Mouse (Mus musculus) c-Kit-negative CD71-positive TER-119-positive erythroid progenitor cells, embryonic 14.5 days (primary cell): ENCODE results near the gene Tagln3.

Experiments used
- DNase-seq: peaks from one replicate; pipeline ENCODE4 v3.0.0-alpha.2; 2013; ENCODE audit warnings: low read depth, low spot score

Gene Tagln3

GRCm38 (mm10) chr16:45720022-45720630 is 4.3 kb downstream of the Tagln3 start:
- no peak for DNase-seq

GRCm38 (mm10) chr16:45718296-45718695 is 6.1 kb downstream of the Tagln3 start:
- no peak for DNase-seq

DNA sequence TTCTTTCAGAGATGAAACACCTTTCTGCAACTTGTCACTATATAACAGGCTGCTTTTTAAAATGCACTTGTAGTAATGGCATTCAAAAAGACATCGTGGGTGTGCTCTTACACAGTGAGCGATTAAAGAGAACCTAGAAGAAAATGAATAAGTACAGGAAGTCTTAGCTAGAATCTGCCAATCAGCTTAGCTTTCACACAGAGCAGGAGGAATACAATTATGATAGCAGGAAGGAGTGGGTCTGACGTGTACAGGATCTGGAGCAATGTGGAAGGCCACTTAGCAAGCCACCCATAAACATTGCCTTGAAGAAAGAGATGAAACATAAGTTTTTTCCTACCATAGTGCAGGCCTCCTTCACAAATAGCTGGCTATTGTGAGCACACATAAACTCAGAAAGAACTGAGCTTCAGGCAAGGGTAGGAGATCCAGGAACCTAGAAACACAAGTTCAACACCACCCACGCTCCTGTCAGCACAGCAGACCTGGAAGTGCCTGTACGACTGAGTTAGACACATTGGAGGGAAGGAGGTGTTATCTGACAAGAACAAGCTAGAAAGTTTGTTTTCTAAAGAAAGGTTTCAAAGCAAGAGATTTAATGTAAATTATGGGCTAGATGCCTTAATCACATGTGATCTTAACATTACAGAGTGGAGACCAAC is 9.8 kb downstream of the Tagln3 start:
- DNase-seq: no peak

- no peak for DNase-seq
Observed at GRCm38 (mm10) chr16:45713878-45714277, 10.5 kb downstream of the Tagln3 start.

GRCm38 (mm10) chr16:45713261-45713660 is 11.1 kb downstream of the Tagln3 start:
- no peak for DNase-seq

DNA sequence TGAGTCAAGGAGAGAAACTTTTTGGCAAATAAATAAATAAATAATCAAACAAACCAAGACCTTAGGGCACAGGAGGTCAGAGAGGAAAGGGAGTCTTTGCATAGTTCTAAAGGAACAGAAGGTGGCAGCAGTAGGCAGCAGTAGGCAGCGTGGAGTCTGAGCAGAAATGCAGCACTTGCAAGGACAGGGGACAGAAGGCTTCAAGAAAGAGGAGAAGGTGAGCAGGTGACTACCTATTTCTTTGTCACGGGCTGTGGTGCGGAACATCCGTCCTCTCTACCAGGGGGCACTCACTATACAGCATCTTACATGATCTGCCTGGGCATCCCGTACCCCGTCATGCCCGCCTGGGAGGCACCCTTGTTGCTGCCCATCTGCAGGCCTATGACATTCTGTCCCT is 13.1 kb downstream of the Tagln3 start:
- no peak for DNase-seq

DNA sequence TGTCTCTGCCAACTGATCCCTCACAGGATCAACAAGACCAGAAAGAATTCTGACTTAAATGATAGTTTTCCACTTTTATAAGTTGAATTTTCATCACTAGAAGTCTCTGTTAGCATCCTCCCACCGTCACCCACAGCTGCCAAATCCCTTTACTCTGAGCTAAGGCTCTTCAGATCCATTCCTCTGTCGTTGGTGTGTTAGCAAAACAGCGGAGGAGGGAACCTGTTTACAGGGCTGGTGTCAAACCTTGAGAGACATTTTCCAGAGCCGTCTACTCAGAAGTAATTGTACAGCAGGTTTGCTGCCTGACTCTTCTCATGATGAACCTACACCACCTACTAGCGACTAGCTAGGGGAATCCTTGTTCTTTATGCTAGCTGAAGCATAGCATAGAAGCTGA is 25.1 kb downstream of the Tagln3 start:
- no peak for DNase-seq

DNA sequence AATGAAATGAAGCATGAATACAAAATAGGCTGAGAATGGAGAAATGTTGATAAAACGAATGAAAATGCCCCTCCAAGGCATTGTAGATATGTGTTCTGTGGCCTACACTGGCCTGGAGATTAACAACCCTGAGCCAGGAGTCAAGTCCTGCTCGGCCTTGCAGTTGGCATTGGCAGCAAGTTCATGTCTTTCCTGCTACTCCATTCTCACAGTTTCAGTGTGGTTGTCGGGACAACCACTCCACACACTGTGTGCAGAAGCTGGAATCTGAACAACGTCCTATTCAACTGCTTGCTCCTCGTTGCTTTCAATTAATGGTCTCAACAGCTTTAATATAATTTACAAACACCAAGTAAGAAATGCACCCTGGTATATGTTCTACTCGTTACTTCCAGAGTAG is 26.4 kb downstream of the Tagln3 start:
- DNase-seq: no peak

DNA sequence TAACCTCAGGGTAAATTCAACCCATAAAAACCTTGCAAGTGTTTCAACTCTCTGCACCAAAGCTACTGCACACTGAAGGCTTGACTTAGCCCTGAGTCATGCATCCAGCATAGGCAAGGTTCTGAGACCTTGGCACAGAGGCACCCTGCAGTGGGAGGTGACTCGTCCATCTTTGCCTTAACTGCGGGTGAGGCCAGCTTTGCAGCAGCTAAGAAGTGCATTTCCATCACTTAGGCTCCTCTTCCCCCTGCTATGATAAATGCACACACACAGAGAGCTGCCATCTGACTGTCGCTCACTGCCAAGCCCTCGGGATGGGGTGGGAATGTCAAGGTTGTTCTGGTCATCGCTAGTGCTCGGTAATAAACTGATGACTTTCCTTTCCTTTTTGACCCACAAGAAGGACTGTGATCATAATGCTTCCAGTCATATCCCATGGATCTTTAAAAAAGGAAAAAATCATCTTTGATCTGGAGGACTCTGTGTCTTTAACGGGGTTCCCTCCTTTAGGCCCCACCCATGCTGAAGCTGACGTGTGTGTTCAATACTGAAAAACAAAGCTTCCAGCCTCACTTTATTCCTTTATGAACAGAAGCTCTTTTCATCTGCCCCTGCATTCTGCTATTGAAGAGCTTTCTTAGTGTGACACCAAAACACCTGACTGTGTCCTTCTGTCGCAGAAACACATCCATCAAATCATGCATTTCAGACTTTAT is 28.8 kb downstream of the Tagln3 start:
- no peak for DNase-seq

GRCm38 (mm10) chr16:45693558-45693957 is 30.9 kb downstream of the Tagln3 start, which contains the start of gene Tmprss7:
Gene Tmprss7, minus strand, starts transcription at chr16:45693658.
- no peak for DNase-seq

DNA sequence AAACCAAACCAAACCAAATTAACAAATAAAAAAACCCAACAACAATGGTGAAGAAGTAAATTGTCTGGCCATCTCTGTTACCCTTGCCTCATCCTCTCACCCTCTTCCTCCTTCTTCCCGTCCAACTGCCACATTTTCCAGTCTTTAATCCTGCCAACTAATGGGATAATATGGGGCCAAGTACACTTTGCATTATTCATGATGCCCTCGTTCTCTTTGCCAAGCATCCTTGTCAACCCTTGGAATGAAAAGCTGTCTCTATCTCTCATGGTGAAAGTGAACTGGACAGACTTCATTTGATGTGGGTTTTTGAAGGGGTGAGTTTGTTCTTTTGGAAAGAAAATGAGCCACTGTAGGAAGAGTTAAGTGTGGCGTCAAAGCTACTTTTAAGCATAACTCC is 31.6 kb downstream of the Tagln3 start:
- DNase-seq: no peak

DNA sequence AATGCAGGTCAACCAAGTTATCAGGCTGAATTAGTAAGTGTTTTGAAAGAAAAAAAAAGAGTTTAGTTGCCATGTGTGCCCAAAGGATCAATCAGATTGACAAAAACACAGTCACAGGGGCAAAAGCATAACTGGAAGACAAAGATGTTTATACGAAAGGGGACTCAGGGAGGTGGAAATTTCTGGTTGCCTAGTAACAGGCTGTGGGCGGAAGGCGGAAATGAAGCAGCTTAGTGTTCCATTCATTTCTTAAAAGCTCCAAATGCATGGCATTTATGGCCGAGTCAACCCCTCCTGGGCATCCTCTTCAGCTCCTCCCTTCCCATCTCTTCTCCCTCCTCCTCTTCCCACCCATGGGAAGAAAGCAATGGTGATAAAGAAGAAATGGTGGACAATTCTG is 34.2 kb downstream of the Tagln3 start:
- DNase-seq: no peak

DNA sequence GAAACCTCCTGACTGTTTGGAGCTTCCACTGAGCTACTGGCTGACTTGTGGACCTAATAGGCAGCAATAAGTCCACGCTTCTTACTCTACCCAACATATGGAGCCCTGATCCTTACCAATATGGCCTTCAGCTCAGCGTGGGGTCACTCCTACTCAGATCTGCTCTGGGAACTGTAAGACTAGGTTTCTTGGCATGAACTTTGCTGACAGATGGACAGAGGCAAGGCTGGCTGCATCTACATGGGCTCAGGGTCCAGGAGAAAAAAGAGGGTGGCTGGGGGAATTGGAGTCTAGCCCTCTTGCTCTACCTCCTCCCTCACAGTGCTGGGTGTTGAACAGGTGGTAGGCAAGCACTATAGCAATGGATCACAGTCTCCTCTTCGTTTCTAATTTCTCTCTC is 37.6 kb downstream of the Tagln3 start:
- no peak for DNase-seq

DNA sequence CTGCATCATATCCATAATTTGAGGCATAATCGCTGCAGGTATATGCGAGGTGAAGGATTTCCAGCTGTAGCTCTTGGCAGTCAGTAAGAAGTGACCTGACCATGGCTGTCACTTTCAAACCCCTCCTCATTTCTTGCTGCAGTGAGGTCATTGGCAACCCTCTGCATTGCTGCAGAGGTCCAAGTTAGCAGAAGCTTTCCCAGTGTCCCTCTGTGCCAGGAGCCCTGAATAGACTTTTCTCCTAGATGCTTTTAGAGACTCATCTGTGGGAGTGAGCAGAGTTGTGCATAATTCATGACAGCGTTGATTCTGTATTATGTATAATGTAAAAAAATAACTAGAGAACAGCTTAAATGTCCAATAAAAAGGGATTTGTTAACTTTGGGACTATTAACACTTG is 39.1 kb downstream of the Tagln3 start:
- no peak for DNase-seq

DNA sequence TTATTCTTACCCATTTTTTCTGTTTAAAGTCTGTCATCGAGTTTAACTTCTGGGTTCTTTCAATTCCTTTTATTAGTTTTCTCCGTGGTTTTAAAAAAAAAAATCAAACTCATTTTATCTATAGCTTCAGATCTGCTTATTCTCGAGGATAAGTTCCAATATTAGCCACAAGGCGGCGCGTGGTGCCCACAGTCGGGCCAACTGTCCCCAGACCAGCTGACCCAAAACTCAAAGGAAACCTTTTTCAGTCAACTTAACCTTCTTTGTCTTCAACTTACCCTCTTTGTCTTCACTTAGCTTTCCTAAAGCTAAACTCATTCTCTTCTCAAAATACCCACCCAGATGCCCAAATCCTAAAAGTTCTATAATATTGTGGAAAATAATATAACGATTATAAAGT is 39.6 kb downstream of the Tagln3 start:
- no peak for DNase-seq

GRCm38 (mm10) chr16:45676462-45676861 is 47.9 kb downstream of the Tagln3 start:
- no peak for DNase-seq

DNA sequence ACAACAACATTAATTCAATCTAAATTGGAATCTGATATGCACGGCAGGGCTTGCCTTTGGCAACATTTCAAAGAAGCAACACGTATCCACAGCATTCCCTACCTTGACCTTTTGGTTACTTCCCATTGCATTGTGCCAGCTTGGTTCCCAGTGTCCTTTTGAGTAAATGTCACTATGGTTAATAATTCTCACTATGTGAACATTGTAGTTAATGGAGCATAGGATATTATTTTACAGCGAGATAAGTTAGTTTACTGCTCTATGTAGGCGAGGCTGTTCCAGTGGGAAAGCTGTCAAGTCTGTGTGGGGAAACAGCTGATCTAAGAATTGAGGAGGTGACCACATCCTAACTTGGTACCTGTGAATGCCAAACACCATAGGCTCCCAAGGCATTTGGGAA is 54.4 kb downstream of the Tagln3 start:
- no peak for DNase-seq

GRCm38 (mm10) chr16:45668178-45668577 is 56.2 kb downstream of the Tagln3 start:
- no peak for DNase-seq

DNA sequence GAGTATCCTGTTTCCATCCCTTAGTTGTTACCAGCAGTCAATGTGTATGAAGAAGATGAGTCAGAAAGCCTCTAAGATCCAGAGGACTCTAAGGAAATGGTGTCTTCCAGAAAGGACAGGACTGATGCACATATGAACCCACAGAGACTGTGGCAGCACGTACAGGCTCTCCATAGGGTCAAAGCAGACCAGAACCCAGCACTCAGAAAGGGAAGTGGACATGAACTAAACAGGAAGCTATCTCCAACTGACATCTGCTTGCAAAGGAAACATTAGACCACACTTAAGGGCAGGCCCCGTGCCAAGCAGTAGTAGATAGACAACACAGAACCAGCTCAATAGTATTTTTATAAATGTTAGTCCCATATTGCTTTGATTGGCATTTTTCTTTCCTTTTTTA is 58.3 kb downstream of the Tagln3 start:
- DNase-seq: no peak

GRCm38 (mm10) chr16:45662381-45662780 is 62.0 kb downstream of the Tagln3 start:
- DNase-seq: no peak
